Mouse (Mus musculus): ENCODE measurements around the gene Olfr807.

The Olfr807 gene

DNA sequence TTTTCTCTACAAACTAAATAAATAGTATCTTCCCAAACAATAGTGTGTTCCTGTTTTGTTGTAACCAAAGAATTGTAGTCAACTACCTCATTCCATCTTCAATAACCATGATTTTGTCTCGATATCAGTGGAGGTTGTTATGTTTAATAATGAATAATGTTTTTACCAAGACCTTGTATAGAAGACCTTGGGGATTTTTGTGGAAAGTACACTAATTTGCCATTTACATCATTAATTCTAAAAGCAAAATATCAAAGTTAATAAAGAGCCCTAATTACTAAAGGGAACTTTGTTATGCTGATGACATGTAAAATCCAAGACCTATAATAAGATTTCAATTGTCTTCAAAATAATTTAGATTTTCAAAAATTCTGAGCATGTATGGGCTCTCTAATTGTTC, at the start of gene Olfr807:
Olfr807 (minus strand) TSS at position 101 of the 400 bp plus-strand sequence.
- no peak for DNase-seq (ENCODE audit: low read depth, low spot score)

DNA sequence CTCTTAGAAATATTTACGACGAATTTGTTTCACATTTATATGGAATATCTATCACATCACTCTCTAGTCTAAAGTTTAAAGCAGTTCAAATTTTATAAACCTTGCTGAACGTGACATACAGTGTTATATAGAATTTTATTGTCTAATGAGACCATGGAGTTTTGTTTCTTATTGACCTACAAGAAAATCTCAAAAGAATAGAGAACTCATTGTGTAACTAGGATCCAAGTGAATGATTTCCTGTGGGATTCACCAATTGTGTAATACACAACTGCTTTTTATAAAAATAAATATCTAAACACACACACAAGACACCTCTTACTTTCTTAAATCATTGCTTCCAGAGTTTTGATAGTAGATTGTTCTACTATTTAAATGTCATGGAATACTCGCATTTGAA, 46.7 kb upstream of the Olfr807 start, which contains the start of gene Olfr811:
Olfr811 (minus strand) TSS at position 101 of the 400 bp plus-strand sequence.
- DNase-seq (ENCODE audit: low read depth, low spot score), result no peak

DNA sequence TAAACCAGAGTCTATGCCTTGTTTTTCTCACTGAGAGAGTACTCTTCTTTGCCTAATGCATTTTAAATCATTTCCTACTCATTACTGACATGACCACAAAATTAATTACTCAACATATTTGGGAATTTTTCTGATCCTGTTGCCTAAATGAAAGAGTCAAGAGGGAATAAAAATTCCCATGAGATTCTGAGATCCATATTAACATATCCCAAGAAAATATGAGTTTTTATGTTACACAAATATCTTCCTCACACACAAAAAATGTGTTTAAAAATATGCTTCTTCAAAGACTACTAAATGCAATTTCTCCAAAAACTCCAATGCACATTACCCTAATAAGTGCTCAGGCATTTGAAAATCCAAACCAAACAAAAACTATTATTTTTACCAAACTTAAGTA, 37.2 kb upstream of the Olfr807 start, which contains the start of gene Olfr810:
Olfr810 (minus strand) TSS at position 101 of the 400 bp plus-strand sequence.
- DNase-seq (ENCODE audit: low read depth, low spot score), result no peak

DNA sequence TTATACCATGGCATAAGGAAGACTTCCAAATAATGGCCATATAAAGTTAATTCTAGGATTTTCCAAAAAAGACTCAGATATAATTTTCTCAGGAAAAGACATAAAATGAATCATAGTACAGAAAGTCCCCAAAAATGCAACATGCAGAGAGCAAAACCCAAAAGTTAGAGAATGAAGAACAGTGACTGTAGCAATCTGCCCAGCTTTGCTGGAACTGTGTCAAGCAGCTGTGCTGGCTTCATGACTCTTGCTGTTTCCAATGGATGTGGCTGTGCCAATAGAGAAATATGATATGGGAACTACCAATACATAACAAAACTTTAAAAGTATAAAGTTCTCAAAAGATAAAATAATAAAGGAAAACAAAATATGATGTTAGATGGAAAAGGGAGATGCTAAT, 20.5 kb upstream of the Olfr807 start:
- no peak for DNase-seq (ENCODE audit: low read depth, low spot score)

DNA sequence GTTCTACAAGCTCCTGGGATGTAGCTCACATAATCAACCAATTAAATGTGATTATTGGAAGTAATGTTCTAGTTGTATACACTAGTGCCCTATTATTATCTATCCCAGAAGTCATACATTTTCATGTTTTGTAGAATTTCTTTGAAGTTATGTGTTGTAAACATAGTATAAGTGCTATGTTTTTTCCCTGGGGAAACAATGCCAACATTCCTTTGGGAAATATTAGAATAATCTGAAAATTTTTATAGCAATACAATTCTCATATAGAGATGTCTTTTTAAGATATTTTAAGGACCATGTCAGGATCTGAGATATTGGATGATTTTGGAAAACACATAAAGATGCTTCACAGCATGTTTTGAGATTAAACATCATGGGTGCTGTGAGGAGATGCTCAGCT, 16.7 kb upstream of the Olfr807 start, which contains the start of gene Olfr809:
Olfr809 (plus strand) TSS at position 301 of the 400 bp plus-strand sequence.
- DNase-seq (ENCODE audit: low read depth, low spot score), result no peak

DNA sequence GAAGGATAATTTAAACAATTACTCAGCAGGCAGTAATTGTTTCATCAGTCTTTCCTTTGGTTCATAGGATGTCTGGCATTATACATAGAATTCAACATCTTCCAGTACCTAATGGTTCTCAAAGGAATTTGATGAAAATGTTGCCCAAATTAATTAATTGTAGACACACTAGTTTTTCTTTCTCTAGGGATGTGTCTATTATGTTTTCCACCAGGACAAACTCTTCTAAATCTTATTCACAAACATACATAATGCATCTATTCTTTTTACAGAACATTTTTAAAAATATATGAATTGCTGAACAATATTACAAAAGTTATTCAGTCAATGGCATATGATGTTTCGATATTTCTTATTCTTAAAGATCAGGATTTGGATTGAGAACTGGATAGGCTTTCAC, 7.6 kb upstream of the Olfr807 start, which contains the start of gene Olfr808:
Olfr808 (plus strand) TSS at position 301 of the 400 bp plus-strand sequence.
- no peak for DNase-seq (ENCODE audit: low read depth, low spot score)

DNA sequence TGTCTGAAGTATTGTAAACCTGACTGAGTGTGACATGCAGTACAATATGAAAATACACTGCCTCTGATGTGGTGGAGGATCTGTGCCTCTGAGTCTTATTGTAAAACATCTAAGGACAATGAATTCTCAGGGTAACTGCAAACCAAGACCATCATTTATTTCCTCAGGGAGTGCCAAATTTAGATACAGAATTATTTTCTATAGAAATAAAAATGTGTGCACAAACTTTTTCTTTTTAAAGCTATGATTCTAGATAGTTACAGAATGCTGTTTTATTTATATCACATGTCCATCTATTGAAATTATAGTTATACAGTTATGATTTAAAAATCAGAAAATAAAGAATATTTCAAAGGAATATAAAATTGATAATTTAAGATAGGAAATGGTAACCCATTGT, 15.8 kb downstream of the Olfr807 start, which contains the start of gene Olfr806:
Olfr806 (minus strand) TSS at position 101 of the 400 bp plus-strand sequence.
- no peak for DNase-seq (ENCODE audit: low read depth, low spot score)

DNA sequence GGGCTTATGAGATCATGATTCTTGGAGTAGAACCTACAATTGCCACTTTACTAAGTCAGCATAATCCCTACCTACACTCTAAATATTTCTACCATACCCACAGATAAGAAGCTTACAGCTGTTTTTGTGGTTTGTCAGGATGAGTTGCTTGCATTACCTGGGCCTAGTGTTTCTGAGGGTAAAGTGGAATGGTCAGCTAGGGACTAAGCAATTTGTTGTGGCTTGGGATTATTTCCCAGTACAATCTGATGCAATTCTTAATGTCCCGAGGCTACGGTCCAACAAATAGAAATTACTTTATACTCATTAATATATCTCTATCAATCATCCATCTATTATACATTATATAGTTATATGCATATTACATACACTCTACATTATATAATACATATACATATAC, 28.3 kb downstream of the Olfr807 start, which contains the start of gene Olfr805:
Olfr805 (minus strand) TSS at position 101 of the 400 bp plus-strand sequence.
- DNase-seq (ENCODE audit: low read depth, low spot score), result no peak
